Mouse (Mus musculus) kidney, adult 8-10 months (tissue): ENCODE results near the gene Ctsg.
"Not testable (repeated sequence)": the region's sequence is repeated elsewhere in the genome, so short reads cannot be mapped to it uniquely, and the experiment has no call there.

Experiments used
- DNase-seq, 2 experiments: peaks; one replicate each; pipeline ENCODE4 v3.0.0; 2022

Gene Ctsg

DNA sequence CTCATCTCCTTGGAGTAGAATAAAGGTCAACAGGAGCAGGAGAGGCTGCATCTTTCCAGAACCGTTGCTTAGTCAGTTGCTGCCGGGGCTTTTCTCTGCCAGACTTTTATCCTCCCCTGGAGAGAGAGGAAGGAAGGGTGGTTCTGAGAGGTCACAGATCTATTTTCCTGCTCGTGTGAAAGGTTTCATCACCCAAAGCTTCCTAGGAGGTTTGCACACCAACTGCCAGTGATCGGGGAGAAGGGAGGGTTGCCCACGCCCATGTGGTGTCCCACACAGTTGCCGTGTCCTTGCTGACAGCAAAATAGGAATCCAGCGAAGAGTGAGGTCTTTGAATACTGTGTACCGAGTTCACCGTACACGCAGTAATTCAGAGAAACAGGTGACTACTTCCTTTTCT lies at the start of gene Ctsg:
Gene Ctsg, minus strand, starts transcription at position 189 of the 400 bp plus-strand sequence.
- DNase-seq: no peak

DNA sequence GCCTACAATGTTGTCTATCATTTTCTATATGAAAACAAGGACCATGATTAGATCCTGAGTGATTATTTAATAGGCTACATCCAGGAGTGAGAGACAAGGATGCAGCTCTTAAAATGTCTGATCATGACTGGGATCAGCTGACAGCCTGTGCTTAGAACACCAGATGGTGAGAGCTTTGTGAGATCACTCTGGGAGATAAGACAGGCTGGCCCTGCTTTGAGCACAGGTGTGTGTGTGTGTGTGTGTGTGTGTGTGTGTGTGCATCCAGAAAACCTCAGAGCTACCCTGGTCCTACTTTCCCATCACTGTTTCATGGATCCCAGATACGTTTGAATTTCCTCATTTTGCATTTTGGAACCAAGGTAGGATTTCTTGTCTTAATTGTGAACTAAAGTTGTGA lies 31.3 kb upstream of the Ctsg start:
- not testable (repeated sequence) for DNase-seq

DNA sequence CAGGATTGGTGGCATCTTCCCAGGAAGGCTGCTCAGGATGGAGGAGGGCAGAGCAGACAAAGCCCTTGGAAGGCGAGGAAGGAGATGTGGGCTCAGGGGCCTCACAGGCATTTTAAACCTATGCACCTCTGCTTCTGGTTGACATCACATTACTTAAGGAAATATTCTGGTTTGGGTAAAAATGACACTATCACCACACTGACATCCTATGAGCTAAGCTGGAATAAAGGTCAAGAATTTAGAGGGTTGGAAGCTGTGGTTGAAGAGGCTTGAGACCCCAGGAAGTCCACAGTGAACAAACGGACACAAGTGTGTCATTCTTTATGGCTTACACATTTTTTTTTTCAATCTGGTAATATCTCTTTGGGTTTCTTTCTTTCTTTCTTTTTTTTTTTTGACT lies 30.1 kb upstream of the Ctsg start, which contains the start of gene Gzmd:
Gene Gzmd, minus strand, starts transcription at position 101 of the 400 bp plus-strand sequence.
- not testable (repeated sequence) for DNase-seq

DNA sequence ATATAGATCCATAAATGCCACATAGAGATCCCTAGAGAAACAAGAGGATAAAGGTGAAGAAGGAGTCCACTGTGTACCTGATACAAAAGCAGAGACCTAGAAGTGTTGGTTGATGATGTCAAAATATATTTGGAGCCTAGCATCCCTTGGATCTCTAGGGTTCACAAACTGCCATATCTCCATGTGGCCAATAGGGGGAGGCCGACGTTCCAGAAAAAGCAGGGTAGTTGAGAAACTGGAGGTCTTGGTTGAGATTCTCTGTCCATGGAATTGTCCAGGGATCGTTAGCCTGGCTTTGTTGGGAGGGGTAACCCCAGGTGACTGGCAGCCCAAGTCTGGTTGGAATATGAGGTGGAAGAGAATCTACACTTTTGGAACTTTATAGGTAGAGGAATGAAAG lies 26.0 kb upstream of the Ctsg start:
- DNase-seq: no peak

DNA sequence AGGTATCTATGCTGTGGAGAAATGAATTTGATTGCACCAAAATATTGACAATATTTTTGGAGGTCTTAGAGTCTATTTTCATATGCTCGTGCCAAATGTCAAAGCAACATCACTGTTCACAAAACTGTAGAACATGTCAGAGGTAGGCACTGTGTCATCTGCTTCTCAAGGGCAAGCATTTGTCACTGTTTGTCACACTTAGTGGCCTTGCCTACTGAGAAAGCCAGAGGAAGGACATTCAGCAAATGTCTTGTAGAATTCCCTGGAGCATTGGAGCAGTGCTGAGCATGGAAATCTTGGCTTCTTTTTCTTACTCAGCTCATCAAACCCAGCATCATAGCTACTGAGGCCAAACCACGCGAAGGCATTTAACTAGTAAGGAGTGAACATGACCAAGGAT lies 21.1 kb upstream of the Ctsg start:
- DNase-seq: no peak

DNA sequence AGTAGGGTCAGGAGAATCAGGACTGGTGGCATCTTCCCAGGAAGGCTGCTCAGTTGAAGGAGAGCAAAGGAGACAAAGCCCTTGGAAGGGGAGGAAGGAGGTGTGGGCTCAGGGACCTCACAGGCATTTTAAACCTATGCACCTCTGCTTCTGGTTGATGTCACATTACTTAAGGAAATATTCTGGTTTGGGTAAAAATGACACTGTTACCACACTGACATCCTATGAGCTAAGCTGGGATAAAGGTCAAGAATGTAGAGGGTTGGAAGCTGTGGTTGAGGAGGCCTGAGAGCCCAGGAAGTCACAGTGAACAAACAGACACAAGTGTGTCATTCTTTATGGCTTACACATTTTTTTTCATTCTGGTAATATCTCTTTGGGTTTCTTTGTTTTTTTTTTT lies 18.2 kb upstream of the Ctsg start, which contains the start of gene Gzme:
Gene Gzme, minus strand, starts transcription at position 101 of the 400 bp plus-strand sequence.
- DNase-seq: no peak

DNA sequence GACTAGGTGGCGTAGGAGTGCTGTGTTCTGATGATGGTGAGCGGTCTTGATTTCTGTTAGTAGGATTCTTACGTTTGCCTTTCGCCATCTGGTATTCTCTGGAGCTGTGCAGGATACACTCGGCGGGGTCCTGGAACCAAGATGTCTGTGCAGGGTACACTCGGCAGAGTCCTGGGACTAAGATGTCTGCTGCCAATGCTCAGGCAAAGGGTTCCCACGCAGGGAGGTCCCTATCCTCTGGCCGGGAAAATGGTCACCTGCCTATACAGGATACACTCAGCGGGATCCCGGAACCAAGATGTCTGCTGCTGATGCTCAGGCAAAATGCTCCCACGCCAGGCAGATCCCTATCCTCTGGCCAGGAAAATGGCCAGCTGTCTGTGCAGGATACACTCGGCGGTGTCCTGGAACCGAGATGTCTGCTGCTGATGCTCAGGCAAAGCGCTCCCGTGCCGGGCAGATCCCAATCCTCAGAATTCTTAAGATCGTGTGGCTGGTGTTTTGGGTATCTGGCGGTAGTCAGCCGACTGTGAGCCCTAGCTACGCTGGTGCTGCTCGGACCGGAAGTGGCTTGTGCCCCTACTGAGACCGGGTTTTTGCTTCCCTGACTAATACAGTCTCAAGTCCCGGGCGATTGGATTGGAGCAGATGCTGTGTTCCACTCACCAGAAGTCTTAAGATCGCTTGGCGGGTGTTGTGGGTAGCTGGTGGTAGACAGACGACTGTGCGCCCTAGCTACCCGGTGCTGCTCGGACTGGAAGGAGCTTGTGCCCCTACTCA lies 13.3 kb upstream of the Ctsg start:
- DNase-seq: not testable (repeated sequence)

DNA sequence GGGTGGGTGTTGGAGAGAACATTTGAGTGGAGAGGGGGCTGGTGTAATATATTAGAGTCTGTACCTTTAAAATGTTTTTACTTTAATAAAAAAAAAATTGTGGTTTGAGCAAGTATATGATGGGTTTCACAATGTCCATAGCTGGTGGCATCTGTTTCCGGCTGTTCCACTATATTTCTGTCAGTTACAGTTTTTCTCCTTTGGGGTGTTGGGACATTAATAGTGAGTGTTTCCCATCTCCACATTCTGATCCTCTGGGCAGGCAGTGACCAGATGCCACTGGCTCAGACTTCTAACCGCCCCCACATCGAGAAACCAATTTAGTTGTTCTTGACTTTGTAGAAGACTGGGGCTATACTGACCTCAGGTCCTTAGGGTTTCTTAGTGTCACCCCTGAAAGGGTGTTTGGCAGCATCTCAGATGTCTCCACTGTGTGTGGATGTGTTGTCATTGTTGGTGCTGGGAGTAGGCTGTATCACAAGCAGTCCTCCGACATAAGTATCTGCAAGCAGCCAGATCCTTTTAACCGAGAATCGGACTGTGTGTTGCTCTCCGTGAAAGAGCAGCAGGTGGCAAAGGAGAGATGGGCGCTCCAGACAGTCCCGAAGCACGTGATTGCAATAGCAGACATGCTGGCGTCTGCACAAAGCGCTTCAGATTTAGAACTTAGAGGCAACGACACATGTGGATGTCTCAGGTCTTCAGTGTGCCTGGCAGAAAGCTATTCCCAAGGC lies 3.2 kb upstream of the Ctsg start:
- no peak for DNase-seq

DNA sequence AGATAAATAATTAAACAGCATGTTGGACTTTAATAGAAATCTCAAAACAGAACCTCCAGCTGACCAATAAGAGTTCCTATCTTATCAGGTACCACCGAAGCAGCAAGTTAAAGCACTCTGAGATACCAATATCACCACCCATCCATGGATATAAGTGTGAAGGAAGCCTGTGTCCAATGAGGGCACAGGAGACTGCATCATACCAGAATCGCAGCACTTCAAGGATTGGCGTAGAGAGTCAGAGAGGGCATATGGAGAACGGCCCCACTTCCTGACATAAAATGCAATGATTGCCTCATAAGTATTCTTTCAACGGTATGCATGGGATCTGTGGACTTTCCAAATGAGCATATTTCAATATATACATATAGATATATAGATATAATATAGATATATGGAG lies 2.6 kb upstream of the Ctsg start:
- DNase-seq: no peak

DNA sequence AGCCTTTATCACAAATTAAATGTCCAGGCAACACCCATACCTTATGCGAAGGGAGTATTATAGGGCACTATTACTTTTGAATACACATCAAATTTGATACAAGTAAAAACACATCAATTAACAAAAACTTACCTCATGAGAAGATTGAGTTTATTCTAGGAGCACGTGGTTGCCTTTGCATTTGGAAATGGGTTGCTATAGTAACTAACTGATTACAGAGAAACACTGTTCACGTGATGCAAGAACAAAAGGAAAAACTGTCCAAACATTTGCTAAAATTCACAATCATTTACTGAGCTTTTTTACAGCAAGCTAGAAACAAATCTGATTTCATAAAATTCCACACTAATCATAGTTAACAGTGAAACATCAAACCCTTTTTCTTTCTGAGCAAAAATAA lies 1.1 kb upstream of the Ctsg start:
- DNase-seq: no peak

DNA sequence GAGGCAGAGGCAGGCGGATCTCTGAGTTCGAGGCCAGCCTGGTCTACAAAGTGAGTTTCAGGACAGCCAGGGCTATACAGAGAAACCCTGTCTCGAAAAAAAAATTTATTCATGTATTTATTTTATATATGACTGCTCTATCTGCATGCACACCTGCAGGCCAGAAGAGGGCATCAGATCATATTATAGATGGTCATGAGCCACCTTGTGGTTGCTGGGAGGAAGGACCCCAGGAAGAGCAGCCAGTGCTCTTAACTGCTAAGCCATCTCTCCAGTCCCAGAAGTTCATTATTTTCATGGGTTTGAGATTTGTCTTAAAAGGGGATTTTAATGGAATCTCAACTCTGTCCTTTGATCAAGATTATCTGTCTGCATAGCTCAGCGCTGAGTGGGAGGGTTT lies 3.4 kb downstream of the Ctsg start:
- DNase-seq: no peak

DNA sequence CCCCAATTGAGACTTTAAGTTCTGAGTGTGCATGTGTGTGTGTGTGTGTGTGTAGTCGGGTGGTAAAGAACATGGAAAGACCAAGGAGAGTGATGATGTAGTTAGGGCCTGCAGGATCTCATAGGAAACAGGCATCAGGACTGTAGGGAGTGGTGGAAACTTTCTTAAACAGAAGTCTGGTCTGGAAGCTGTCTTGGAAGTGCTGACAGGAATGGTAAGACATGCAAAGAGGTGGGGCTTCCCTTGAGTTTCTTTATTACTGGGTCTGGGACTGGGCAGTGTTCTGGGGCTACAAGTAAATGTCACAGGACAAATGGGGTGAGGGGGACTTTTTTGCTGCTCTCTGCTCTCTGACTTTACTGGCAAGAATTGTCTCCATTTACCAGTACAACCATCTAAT lies 4.8 kb downstream of the Ctsg start:
- DNase-seq: no peak

DNA sequence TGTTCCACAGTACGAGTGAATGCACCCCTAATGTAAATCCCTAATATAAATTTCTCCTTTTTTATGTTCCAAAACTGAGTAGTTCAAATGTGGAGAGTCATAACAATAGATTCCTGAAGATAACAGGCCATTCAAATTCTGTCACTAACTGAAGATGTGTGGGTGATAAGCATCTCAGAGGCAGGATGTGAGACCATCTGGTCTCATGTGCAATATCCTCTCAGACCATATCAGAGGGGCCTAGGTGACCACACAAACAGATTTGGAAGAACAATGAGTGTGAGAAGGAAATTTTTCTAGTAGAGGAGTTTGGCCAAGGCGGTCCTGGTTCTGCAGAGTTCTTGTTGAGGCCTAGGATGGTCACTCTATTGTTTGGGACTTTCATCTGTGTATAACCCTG lies 9.0 kb downstream of the Ctsg start:
- DNase-seq: no peak

DNA sequence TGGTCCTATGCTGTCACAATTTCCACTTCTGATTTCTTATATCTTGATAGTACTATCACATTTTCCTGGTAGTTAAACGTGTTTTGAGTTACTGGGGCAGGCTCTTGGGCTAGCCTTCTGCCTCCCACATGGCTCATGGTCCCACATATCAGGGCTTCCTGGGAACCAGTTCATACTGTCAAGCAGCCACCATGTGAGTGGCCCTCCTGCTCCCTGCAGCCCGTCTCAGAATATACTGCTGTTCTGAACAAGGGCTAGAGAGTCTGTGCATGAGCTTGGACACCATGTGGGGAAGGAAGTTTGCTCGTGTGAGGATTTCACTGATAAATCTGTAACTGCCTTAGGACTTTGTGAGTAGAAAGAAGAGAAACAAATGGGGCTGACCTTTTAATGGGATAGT lies 15.7 kb downstream of the Ctsg start:
- DNase-seq: no peak

DNA sequence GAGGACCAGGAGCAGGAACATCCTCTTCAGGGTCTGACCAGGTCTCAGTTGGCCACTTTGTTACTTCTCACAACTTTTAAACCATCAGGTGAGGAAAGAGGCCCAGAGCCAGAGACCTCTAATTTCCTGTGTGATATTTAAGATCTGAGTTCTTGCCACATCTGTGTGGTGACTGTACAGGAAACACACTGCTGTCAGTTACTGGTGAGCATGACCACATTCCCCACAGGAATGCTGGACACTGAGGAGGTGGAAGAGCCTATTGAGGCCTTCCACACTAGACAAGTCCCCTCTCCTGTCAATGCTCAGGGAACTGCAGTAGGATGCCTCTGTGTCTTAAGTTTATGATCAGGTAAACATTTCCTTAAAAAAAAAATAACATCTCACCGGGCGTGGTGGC lies 17.2 kb downstream of the Ctsg start, which contains the start of gene Mcpt8:
Gene Mcpt8, minus strand, starts transcription at position 107 of the 400 bp plus-strand sequence.
- no peak for DNase-seq

DNA sequence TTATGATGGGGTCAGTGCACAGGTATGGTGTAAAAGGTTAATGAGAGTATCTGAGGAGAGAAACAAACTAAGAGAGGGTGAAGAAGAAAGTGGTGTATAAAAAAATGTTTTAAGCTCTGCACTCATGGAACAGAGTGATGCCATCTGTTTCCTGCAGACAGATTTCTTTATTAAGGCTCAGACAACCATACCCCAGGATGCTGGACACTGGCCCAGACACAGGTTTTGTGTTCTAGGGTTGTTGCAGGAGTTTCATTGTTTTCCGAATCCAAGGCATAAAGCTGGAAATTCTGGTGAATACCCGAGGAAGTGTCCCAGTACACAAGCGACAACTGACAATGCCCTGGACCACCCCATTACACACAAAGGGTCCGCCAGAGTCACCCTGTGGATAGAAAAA lies 20.4 kb downstream of the Ctsg start:
- no peak for DNase-seq

DNA sequence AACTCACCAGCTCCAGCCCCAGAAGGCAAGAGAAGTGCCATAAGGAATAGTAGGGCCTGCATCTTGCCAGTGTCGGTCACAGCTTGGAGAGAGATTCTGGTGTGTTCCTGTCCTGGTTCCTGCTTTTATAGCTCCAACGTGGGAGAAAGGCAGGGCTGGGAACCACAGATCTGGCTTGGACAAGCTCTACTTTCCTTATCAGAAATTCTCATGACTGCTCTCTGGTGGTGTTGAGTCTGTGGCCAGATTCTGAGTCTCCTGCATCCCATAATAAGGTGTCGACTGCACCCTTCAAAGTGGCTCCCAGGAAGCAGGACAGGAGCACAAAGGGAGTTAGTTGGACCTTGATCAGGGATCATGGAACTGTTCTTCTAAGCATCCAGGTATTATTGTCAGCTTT lies 40.2 kb downstream of the Ctsg start, which contains the start of gene Mcpt4:
Gene Mcpt4, minus strand, starts transcription at position 101 of the 400 bp plus-strand sequence.
- not testable (repeated sequence) for DNase-seq

DNA sequence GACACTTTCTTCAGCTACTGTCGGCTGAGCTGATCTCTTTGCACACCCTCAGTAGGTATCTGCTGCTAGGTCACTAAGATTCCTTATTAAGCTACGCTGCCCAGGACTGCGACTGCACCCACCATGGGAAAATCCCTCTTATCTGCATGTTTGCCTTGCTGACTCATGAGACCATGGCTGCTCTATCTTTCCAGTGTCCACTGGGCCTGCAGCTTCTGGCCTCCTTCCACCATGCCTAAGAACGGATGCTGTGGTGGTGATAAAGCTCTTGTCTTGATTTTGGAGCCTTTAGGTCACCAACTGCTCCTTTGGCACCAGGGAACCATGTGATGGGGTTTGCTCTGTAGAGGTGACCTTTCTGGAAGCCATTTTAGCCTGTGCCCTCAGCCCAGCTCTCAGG lies 44.7 kb downstream of the Ctsg start:
- DNase-seq: no peak

DNA sequence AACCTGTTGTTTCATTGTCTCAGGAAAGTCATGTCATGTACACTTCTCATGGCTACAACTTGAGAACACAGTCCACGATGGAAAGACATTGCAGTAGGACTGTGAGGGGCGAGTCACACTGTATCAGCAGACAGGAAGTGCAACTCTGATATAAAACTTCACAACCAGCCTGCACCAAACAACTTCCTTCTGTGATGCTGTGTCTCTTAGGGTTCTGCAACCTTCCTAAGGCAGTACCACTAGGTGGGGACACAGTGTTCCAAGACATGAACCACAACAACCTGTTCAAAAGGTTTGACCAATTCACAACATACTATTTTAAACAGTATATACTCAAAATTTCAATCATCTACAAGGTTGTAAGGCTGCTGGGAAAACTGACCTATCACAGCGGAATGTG lies 47.0 kb downstream of the Ctsg start:
- no peak for DNase-seq
